Mouse (Mus musculus): ENCODE data around the gene Asap3.

Asap3 gene

DNA sequence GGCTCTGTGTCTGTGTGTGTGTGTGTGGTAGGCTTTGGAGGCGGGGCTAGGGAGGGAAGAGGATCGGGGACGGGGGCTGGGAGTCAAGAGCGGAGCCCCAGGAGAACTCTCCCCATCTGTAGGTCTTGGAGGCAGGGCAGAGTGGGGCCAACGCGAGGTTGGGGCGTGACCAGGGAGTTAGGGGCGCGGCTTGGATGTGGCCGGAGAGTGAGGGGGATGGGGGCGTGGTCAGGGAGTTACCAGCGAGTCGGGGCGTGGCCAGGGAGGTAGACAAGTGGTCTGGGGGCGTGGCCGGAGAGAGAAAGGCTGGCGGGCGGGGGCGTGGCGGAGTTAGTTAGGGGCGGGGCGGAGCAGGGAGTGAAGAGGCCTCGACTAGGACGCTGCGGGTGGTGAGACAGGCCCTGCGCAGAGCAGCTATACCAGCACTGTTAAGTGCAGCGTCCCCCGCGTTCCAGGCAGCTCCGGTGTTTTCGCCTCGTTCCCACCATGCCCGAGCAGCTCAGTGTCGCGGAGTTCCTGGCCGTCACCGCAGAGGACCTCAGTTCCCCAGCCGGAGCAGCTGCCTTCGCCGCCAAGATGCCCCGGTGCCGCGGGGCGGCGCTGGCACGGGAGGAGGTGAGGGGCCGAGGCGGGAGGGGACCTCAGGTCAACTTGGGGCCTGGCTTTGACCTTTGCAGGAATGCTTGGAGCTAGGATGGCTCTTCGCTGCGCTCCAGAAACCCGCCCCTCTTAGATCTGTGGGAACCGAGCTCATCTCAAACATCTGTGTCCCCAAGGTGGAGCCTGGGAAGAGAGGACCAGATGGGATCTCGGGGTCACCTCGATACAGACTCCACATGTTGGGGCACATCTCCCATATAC lies at the start of gene Asap3:
Gene Asap3 (plus strand): TSS at position 333 of the 861 bp plus-strand sequence.
- DNase-seq (ENCODE audit: extremely low spot score, low read depth, low spot score), result peak; percentile 76

DNA sequence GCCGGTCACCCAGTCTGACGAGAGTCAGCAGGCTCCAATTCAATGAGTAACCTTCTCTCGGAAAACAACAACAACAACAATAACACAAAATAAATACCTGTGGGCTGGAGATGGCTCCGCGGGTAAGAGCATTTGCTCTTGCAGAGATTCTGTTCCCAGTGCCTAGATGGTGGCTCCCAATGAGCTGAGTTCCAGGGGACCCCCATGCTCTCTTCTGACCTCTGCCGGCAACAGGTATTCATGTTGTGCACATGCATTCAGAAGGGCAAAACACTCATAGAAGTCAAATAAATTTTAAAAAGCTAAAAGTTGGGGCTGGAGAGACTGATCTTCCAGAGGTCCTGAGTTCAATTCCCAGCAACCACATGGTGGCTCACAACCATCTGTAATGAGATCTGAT lies 47.7 kb upstream of the Asap3 start:
- DNase-seq (ENCODE audit: extremely low spot score, low read depth, low spot score), result no peak

DNA sequence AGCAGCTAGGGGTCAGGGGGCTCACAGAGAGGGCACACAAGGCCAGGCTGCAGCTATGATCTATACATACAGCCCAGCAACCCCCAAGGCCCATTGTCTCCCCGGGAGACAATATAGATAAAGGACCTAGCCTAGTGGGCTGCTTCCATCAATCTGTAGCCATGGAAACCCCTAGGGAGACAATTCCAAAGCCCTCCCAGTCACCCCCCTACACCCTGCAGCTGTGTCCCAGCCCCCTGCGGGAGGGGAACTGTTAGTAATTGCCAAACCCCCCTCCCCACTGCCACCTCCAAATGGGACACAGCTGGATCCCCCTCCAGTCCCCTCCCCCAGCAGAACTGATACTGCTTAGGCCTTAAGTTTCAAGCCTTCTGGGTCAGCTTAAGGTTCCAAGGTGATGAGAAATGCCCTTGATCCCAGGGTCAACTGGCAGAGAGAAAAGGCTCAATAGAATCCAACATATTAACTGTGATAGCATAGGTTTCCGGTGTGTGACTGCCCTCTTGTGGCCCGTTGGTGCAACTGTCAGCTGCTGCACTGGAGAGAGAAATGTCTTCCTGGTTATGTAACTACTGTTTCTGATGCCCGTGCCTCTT lies 46.3 kb upstream of the Asap3 start:
- DNase-seq (ENCODE audit: extremely low spot score, low read depth, low spot score), result no peak

DNA sequence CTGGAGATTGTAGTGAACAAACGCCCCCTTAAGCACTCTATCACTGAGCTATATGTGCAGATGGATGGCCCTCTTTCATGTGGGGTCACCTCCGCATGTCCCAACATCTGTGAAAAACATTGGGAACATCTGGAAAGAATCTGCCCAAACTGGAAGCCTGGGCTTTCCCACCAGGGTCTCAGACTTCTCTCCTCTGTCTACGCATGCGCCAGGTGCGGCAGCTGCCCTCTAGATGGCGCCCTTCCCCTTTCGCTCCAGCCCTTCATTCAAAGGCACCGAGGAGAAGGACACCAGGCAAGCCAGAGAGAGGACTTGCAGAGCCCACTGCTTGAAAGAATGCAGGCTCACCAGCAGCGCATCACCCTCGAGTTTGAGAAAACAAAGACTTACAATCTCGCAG lies 42.7 kb upstream of the Asap3 start:
- no peak for DNase-seq (ENCODE audit: extremely low spot score, low read depth, low spot score)

DNA sequence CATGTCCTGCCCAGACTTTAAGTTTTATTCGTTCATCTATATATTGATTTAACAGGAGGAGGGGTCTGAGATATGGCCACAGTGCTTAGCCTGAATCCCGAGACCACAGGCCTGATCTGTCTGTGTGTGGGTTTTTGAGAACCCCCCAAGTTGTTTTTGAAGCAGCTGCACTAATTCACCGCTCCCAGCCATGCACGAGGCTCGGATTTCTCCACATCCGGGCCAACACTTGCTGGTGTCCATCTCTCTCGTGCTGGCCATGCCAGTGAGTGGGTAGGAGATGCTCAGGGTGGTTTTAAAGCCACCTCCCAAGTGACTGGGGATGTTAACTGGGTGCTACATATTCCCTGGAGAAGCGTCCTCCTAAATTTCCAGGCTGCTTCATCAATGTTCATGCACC lies 41.2 kb upstream of the Asap3 start:
- DNase-seq (ENCODE audit: extremely low spot score, low read depth, low spot score), result no peak

DNA sequence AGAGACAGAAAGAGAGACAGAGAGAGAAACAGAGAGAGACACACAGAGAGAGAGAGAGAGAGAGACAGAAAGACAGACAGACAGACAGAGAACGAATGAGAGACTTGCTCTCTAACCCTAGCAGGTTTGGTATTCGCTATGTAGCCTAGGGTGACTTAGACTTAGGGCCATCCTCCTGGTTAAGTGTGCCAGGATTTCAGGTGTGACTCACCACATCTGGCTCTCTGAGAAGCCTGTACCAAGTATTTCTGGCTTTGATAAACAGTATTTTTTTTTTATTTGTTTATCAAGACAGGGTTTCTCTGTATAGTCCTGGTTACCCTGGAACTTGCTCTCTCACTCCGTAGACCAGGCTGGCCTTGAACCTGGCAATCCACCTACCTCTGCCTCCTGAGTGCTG lies 38.5 kb upstream of the Asap3 start:
- no peak for DNase-seq (ENCODE audit: extremely low spot score, low read depth, low spot score)

DNA sequence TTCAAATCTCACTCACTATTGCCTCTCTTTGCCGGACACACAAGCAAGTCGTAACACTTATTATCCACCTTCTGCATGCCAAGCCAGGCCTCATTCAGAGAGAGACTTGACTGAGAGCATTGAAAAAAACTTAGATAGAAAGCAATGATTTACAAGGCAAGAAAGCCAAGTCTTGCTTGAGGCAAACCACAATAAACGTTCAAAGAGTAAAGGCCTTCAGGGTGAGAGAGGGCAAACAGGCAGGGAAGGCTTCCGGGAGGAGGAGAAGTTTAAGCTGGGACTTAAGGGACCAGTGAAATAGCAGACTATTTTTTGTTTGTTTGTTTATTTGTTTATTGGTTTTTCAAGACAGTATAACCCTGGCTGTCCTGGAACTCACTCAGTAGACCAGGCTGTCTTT lies 35.8 kb upstream of the Asap3 start:
- no peak for DNase-seq (ENCODE audit: extremely low spot score, low read depth, low spot score)

DNA sequence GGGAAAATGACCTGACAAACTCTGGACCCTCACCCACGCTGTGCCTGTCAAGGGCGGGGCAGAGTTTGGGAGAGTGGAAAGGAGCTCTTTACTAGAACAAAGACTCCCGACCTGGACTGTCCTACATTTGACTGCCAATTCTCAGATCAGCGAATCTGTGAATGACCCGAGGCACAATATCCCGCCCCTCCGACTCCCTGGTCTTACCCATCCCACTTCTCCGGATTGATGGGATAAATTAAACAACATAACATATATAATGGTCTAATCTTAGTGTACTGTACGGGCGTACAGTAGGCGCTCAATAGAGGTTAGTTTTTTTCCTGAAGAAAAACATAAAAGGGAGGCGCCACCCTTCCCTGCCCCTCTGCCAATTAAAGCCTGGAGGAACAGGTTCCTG lies 34.7 kb upstream of the Asap3 start:
- DNase-seq (ENCODE audit: extremely low spot score, low read depth, low spot score), result no peak

DNA sequence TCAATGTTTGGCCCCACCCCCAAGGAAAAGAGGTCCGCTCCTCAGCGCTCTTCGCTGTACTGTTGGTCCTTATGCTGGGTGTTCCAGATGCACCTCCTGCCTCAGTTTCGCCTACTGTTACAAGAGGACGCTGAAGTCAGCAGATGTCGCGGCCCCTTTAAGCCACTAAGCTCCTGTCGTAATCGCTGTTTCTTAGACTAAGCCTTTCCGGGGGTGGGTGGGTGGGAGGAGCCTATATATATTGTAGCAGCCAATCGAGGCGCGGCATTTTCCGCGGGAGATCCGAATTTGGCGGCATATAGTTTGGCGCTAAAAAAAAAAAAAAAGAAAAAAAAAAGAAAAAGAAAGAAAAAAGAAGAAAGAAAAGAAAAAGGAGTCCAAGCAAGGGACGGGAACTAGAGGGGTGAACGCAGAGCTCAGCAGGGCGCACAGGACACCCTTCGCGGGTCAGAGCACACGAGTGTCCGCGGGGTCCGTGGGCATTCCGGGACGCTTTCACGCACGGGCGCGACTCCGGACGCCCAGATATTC lies 34.1 kb upstream of the Asap3 start, which contains the start of gene E2f2:
Gene E2f2 (plus strand): TSS at position 384 of the 531 bp plus-strand sequence.
- DNase-seq (ENCODE audit: extremely low spot score, low read depth, low spot score), result no peak

DNA sequence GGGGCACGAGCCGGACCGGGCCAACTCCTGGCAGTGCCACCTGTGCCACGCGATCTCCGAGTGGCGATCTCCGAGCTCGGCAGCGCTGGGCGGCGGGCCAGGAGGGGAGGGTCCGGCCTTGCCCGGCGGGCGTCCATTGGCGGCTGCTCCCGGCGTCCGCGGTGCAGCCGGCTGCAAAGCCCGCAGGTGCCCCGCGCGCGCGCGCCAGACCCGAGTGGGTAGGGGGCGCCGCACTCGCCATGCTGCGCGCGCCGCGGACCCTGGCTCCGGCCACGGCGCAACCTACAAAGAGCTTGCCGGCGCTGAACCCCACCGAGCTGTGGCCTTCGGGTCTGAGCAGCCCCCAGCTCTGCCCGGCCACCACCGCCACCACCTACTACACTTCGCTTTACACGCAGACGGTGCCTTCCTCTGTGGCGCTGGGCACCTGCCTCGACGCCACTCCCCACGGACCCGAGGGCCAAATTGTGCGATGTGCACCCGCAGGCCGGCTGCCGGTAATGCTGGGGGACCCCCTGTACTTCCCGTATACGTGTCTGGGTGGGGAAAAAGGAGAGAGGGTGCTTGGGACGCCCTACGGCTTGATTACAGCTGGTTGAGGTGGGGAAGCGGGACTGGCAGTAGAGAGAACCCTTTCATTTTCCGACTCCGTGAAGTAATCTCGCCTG lies 33.5 kb upstream of the Asap3 start:
- DNase-seq (ENCODE audit: extremely low spot score, low read depth, low spot score), result no peak

DNA sequence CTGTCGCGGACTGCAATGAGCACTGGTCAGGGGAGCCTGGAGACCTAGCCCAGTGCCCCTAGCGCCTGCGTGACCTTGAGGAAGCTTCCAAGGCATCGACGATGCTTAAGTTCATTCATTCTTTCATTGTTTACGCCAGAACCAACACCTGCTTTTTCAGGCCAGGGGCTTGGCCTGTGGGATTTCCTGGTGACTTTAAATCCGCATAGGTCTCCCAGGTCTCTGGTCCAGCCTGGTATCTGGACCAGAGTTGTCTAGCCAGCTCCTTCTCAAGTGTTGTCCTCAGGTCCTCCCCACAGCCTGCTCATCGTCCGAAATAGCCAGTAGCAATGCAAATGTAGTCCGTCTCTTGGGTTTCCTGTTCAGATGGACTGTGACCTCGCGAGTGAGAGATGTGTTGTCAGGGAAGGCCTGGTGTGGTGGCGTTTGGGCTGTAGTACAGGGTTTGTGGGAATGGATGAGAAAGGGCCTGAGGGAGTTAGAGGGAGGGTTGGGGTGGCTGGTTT lies 32.9 kb upstream of the Asap3 start:
- DNase-seq (ENCODE audit: extremely low spot score, low read depth, low spot score), result no peak

DNA sequence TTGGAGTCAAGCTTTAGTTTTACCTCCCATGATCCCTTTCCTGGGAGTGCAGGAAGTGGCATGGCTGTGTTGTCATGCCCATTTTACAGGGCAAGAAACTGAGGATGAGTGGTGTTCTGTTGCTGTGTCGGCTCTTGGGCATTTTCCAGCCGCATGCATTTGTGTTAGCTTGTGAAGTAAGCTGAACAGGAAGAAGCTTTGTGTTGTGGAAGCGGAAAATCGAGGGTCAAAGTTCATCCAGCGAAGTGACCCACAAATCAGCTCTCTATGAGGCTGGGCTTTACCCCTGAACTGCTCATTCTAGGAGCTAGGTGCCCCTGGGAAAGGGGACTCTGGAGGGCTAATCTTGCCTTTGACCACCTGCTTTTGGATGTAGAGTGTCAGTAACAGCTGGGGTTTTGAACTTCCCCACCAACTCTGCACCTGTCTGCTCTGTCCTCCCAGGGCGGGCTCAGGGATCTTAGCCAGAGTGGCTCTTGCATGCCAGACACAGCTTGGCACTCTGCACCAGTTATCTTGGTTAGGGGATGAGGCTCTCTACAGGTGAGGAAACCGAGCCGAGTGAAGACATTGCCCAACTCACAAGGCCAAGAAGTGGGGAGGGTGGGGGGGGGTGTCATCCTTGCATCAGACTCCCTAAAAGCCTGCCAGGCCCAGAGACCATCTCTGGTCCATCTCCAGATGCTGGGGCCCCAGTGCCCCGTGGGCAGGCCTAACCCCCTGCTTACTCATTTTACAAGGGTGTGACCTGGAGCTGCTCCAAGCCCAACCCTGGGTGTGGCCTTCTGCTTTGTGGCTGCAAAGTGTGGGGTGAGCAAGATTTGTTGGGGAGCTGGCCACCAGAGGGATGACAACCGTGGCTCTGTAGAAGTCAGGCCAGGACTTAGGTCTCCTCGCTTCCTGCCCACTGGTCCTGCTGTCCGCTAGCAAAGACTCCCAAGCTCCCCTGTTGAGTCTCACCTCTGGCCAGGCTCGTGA lies 31.7 kb upstream of the Asap3 start:
- DNase-seq (ENCODE audit: extremely low spot score, low read depth, low spot score), result no peak

DNA sequence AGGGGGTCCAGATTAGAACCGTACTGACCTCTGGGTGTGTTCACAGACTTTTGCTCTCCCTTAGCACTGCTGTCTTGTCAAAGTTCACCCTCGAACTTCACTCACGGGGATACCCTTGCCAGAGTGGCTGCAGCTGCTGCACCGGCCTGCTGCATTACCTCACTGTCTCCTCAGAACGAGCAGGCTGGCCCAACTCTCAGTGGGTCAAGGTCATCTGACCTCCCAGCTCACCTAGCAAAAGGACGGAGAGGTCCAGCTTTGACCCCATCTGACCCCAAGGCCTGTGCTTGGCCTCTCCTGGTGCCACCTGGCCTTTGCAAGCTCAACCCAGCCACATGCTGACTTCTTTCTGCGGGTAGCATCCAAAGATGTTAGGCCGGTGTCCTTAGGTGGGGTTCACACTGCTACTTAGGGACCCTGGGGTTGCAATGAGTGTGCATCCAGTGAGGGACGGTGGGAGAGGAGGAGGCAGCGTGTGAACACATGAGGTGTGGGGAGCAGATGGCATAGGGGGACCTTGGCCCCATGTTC lies 30.1 kb upstream of the Asap3 start:
- no peak for DNase-seq (ENCODE audit: extremely low spot score, low read depth, low spot score)

DNA sequence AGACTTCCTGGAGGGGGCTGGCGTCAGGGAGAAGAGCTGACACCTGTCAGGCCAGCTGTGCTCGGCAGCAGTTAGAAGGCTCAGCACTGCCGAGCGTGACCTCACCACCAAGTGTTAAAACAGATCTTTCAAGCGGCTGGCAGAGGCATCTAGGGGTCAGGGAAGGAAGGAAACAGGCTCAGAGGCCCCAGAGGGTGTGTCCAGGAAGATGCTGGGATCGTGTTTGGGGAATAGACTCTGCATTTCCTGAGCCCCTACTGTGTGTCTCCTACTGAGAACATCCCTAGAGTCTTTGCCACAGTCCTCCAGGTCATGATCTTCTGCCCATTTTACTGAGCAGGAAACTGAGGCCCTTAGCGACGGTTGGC lies 28.9 kb upstream of the Asap3 start:
- no peak for DNase-seq (ENCODE audit: extremely low spot score, low read depth, low spot score)

DNA sequence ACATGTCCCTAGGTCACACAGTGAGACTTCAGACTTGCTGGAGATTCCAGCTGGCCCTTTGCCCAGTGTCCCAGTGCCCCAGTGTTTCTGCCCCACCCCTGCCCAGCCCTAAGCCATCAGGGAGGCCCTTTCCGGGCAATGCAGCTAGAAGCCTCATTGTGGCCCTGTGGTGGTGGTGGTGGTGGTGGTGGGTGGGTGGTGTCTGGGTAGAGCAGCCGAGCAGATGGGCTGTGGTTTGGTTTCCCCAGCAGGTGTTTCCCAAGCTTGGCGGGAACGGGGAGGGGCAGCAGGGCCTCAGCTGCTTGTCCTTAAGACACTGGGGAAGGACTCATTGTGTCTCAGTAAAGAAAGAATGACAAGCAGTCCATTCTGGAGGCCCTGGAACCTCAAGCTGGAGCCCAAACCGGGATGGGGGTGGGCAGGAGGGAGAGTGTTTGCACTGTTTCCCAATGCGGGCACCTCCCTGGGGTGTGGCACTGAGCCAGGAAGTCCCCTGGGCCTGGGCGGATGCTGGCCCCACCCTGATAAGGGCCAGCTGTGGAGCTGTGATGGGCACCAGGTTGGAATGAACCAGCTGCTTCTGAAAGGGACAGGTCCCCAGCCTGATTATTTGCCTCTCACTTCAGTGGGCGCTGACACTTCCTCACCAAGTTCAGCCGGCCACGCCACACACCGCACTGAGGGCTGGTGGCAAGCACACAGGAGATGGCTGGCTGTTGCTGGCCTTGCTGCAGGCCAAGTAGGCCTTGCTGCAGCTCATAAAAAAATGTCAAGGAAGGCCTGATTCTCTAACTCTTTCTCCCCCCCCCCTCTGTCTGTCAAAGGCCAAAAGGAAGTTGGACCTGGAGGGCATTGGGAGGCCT lies 28.3 kb upstream of the Asap3 start:
- DNase-seq (ENCODE audit: extremely low spot score, low read depth, low spot score), result no peak

DNA sequence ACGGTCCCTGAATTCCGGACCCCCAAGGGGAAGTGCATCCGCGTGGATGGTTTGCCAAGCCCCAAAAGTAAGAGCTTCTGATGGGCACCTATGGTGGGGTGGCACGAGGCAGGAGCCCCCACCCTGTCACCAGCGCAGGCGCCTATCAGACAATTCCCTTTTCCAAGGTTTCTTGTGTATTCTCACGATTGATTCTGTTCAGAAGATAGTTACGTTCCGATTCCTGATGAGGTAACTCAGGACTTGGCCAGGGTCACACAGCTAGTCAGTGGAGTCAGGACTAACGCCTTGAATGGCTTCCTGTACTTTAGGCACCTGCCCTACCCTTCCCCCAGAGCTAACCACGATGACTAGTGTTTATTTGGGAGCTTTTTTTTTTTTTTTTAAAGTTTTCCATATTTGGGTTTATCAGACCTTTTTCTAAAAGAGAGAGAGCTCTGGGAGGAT lies 27.7 kb upstream of the Asap3 start:
- no peak for DNase-seq (ENCODE audit: extremely low spot score, low read depth, low spot score)

DNA sequence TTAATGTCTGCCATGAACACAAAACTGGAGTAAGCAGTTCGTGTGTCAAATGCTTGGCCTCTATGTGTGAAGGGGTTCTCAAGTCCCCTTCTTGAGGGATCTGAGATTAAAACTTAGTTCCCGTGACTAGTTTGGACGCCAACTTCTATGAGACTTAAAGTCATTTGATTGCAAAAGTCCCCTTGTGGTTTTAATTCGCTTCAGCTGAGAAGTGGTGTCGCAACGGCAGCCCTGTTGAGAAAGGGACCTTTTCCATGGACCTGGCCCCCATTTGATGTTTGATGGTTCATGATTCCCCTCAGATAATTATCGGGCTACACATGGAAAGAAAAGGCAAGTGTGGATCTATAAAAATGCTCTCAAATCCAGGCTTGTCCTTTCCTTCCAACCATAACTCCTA lies 26.7 kb upstream of the Asap3 start:
- DNase-seq (ENCODE audit: extremely low spot score, low read depth, low spot score), result no peak

DNA sequence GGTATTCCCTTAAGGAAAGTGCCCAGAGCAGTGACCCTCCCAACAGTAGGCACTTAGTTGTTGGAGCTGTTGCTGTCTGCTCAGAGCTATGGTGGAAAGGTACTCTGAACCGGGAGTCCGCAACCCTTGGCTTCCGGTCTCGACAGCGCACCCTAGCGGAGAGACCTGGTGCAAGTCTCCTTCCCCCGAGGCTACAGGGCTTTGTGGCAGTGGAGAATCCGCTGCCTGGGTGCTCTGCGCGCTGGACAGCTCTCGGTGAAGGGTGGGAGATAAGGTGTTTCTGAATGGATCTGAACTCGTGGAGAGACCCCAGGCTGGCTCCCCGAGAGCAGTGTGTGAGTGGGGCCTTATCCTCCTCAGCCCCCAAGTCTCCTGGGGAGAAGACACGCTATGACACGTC lies 26.2 kb upstream of the Asap3 start:
- DNase-seq (ENCODE audit: extremely low spot score, low read depth, low spot score), result peak; percentile 85

Data from hindlimb bud, embryonic 11.5 days (tissue).